ENCODE assay signal across 23 mouse cellular contexts in the genomic region with DNA sequence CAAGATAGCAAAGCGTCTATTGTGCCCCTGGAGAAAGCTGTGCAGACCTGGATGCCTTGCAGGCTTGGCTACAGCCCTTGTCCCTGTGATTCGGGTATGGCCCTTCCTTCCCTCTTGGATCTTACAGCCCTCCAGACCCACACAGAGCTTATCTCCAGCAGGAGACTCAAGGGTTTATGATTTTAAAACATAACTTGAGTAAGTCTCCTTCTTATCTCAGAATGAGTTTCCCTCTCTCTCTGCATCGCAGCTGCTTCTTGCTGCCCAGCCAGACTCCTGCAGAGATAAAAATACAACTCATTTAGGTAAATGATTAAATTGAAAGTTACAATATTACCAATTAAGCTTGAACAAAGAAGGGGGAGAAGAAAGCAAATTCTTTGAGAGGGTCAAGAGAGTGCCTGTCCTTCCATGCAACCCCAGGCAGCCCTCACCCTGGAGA.
DNase-seq lines count a peak whose midpoint lies in the region; ATAC-seq and TF ChIP-seq lines count a peak whose summit lies in the region.
"Had no signal": no experiment of that assay in that cellular context is flagged by ENCODE, and none has a peak within 500 bp of the region (broad histone marks: within the 10 kb centered on the region; RNA-seq: fewer than 3 reads in every experiment).

No protein-coding gene starts in this region.

- peak; percentile 83 for ATAC-seq in lung, embryonic 16.5 days (ENCODE audit: low read depth)
- 0 out of 2 replicates have a peak, but pooled peaks have one; percentile 13 for ATAC-seq in kidney, postnatal 0 days (replicated peaks; ENCODE audit: low FRiP score, low read depth)
- ATAC-seq in forebrain, embryonic 11.5 days (replicated peaks; ENCODE audit: low FRiP score): no peak
- no peak for ATAC-seq in hindbrain, embryonic 11.5 days (ENCODE audit: low FRiP score)
- ATAC-seq: forebrain, embryonic 15.5 days; liver, embryonic 12.5 days; midbrain, embryonic 15.5 days had no signal

- no peaks in the 10 kb centered on the region for H3K9me3 ChIP-seq in lung, embryonic 16.5 days (ENCODE audit: control insufficient read depth, low read length)
- no peaks in the 10 kb centered on the region for H3K9me3 ChIP-seq in kidney, postnatal 0 days (replicated peaks; ENCODE audit: low read length)
- H3K9me3 ChIP-seq in forebrain, embryonic 11.5 days (ENCODE audit: control insufficient read depth, low read length): no peaks in the 10 kb centered on the region
- H3K9me3 ChIP-seq in hindbrain, embryonic 11.5 days (ENCODE audit: control insufficient read depth, low read length): no peaks in the 10 kb centered on the region
- H3K9me3 ChIP-seq in embryonic facial prominence, embryonic 10.5 days: no peaks in the 10 kb centered on the region
- H3K9me3 ChIP-seq: embryonic facial prominence, embryonic 12.5 days; forebrain, embryonic 15.5 days; limb, embryonic 12.5 days; liver, embryonic 12.5 days; midbrain, embryonic 15.5 days; neural tube, embryonic 15.5 days; stomach, embryonic 15.5 days had no signal

- H3K27ac ChIP-seq in lung, embryonic 16.5 days (ENCODE audit: low read length): peak overlapping the region; percentile 61
- peak overlapping the region; percentile 32; the same call in 1 of the 2 replicates for H3K27ac ChIP-seq in kidney, postnatal 0 days
- no peak overlapping the region for H3K27ac ChIP-seq in forebrain, embryonic 11.5 days (ENCODE audit: low read depth, low read length)
- H3K27ac ChIP-seq in hindbrain, embryonic 11.5 days (ENCODE audit: low read depth, low read length): no peak overlapping the region
- H3K27ac ChIP-seq in embryonic facial prominence, embryonic 10.5 days (replicated peaks): no peak overlapping the region
- H3K27ac ChIP-seq: embryonic facial prominence, embryonic 12.5 days; forebrain, embryonic 15.5 days; hindbrain, embryonic 14.5 days; limb, embryonic 12.5 days; liver, embryonic 12.5 days; midbrain, embryonic 15.5 days; neural tube, embryonic 15.5 days; stomach, embryonic 15.5 days had no signal

- no peak overlapping the region for H3K4me2 ChIP-seq in lung, embryonic 16.5 days (ENCODE audit: low read depth, low read length)
- no peak overlapping the region for H3K4me2 ChIP-seq in kidney, postnatal 0 days (ENCODE audit: low read length)
- no peak overlapping the region for H3K4me2 ChIP-seq in forebrain, embryonic 11.5 days (ENCODE audit: low read depth, low read length, severe bottlenecking)
- no peak overlapping the region for H3K4me2 ChIP-seq in hindbrain, embryonic 11.5 days (replicated peaks; ENCODE audit: low read depth, low read length)
- H3K4me2 ChIP-seq: embryonic facial prominence, embryonic 12.5 days; forebrain, embryonic 15.5 days; hindbrain, embryonic 14.5 days; limb, embryonic 12.5 days; liver, embryonic 12.5 days; midbrain, embryonic 15.5 days; neural tube, embryonic 15.5 days; stomach, embryonic 15.5 days had no signal

- H3K9ac ChIP-seq in lung, embryonic 16.5 days (ENCODE audit: low read length): no peak overlapping the region
- H3K9ac ChIP-seq in kidney, postnatal 0 days (ENCODE audit: low read depth, low read length): no peak overlapping the region
- no peak overlapping the region for H3K9ac ChIP-seq in forebrain, embryonic 11.5 days (ENCODE audit: low read length)
- H3K9ac ChIP-seq in hindbrain, embryonic 11.5 days (ENCODE audit: low read depth, low read length): no peak overlapping the region
- H3K9ac ChIP-seq: embryonic facial prominence, embryonic 12.5 days; forebrain, embryonic 15.5 days; hindbrain, embryonic 14.5 days; limb, embryonic 12.5 days; liver, embryonic 12.5 days; midbrain, embryonic 15.5 days; neural tube, embryonic 15.5 days; stomach, embryonic 15.5 days had no signal

- no peak for DNase-seq in lung, adult 18-20 months
- DNase-seq in kidney, adult 18-20 months: peak; percentile 49
- no peak for DNase-seq in kidney, postnatal 0 days (ENCODE audit: low spot score)
- no peak for DNase-seq in forebrain, embryonic 11.5 days (ENCODE audit: low spot score)
- DNase-seq in hindbrain, embryonic 11.5 days (ENCODE audit: low spot score): no peak
- DNase-seq in embryonic facial prominence, embryonic 10.5 days (ENCODE audit: low spot score): no peak
- DNase-seq: adrenal gland, adult 8-10 months; cerebellum, adult 9-10 months; gastrocnemius, postnatal 25 days; lung, postnatal 14 days; thymus, adult 18-20 months; thymus, postnatal 4 days had no signal

- 29% methylated on average over 3 of the region's 3 CpGs for WGBS in lung, embryonic 16.5 days
- WGBS in kidney, postnatal 0 days: 46% methylated on average over 3 of the region's 3 CpGs
- 71% methylated on average over 3 of the region's 3 CpGs for whole genome bisulfite sequencing in forebrain, embryonic 11.5 days
- WGBS in hindbrain, embryonic 11.5 days: 54% methylated on average over 3 of the region's 3 CpGs
- 64% methylated on average over 3 of the region's 3 CpGs for WGBS in embryonic facial prominence, embryonic 10.5 days

- H3K4me3 ChIP-seq in lung, embryonic 16.5 days (ENCODE audit: low read length): no peak overlapping the region
- no peak overlapping the region for H3K4me3 ChIP-seq in kidney, postnatal 0 days (replicated peaks; ENCODE audit: low read depth, low read length)
- H3K4me3 ChIP-seq in forebrain, embryonic 11.5 days (ENCODE audit: low read depth, low read length): no peak overlapping the region
- H3K4me3 ChIP-seq in hindbrain, embryonic 11.5 days (ENCODE audit: low read depth, low read length): no peak overlapping the region
- H3K4me3 ChIP-seq in embryonic facial prominence, embryonic 10.5 days: no peak overlapping the region
- H3K4me3 ChIP-seq: embryonic facial prominence, embryonic 12.5 days; erythroblast, embryonic 14.5 days; forebrain, embryonic 15.5 days; limb, embryonic 12.5 days; liver, embryonic 12.5 days; midbrain, embryonic 15.5 days; myocyte; neural tube, embryonic 15.5 days; stomach, embryonic 15.5 days had no signal

- H3K36me3 ChIP-seq in lung, embryonic 16.5 days (ENCODE audit: control insufficient read depth, insufficient read depth, low read length): no peaks in the 10 kb centered on the region
- H3K36me3 ChIP-seq in kidney, postnatal 0 days (ENCODE audit: insufficient read depth, low read length): no peaks in the 10 kb centered on the region
- no peaks in the 10 kb centered on the region for H3K36me3 ChIP-seq in forebrain, embryonic 11.5 days (ENCODE audit: control insufficient read depth, insufficient read depth, low read length)
- no peaks in the 10 kb centered on the region for H3K36me3 ChIP-seq in hindbrain, embryonic 11.5 days (ENCODE audit: control insufficient read depth, insufficient read depth, low read length)
- H3K36me3 ChIP-seq in embryonic facial prominence, embryonic 10.5 days (replicated peaks): no peaks in the 10 kb centered on the region
- H3K36me3 ChIP-seq: embryonic facial prominence, embryonic 12.5 days; forebrain, embryonic 15.5 days; limb, embryonic 12.5 days; liver, embryonic 12.5 days; midbrain, embryonic 15.5 days; neural tube, embryonic 15.5 days; stomach, embryonic 15.5 days had no signal

- no peaks in the 10 kb centered on the region for H3K27me3 ChIP-seq in lung, embryonic 16.5 days (ENCODE audit: control insufficient read depth, insufficient read depth, low read depth, low read length)
- H3K27me3 ChIP-seq in kidney, postnatal 0 days (ENCODE audit: insufficient read depth, low read length): no peaks in the 10 kb centered on the region
- H3K27me3 ChIP-seq in forebrain, embryonic 11.5 days (ENCODE audit: control insufficient read depth, insufficient read depth, low read length): no peaks in the 10 kb centered on the region
- no peaks in the 10 kb centered on the region for H3K27me3 ChIP-seq in hindbrain, embryonic 11.5 days (ENCODE audit: control insufficient read depth, insufficient read depth, low read length)
- H3K27me3 ChIP-seq in embryonic facial prominence, embryonic 10.5 days (replicated peaks; ENCODE audit: low read depth, poor library complexity, severe bottlenecking): no peaks in the 10 kb centered on the region
- H3K27me3 ChIP-seq: embryonic facial prominence, embryonic 12.5 days; forebrain, embryonic 15.5 days; limb, embryonic 12.5 days; liver, embryonic 12.5 days; midbrain, embryonic 15.5 days; neural tube, embryonic 15.5 days; stomach, embryonic 15.5 days had no signal

- peaks cover 3% of the 10 kb centered on the region; the same call in 1 of the 2 replicates for H3K4me1 ChIP-seq in lung, embryonic 16.5 days (replicated peaks; ENCODE audit: control insufficient read depth, insufficient read depth, low read length)
- no peaks in the 10 kb centered on the region for H3K4me1 ChIP-seq in kidney, postnatal 0 days (replicated peaks; ENCODE audit: insufficient read depth, low read length)
- H3K4me1 ChIP-seq in forebrain, embryonic 11.5 days (replicated peaks; ENCODE audit: control insufficient read depth, insufficient read depth, low read length): no peaks in the 10 kb centered on the region
- no peaks in the 10 kb centered on the region for H3K4me1 ChIP-seq in hindbrain, embryonic 11.5 days (replicated peaks; ENCODE audit: control insufficient read depth, insufficient read depth, low read length)
- H3K4me1 ChIP-seq in embryonic facial prominence, embryonic 10.5 days: peaks cover 5% of the 10 kb centered on the region; the same call in 1 of the 2 replicates
- H3K4me1 ChIP-seq: embryonic facial prominence, embryonic 12.5 days; limb, embryonic 12.5 days; liver, embryonic 12.5 days; midbrain, embryonic 15.5 days; neural tube, embryonic 15.5 days had no signal

- no peak for TF ChIP-seq CTCF in kidney, postnatal 0 days (IDR thresholded peaks at IDR 0.05; ENCODE audit: low read depth)

Comparison
In these comparisons a context has a peak if more than half of its experiments do, and no peak if none do; other contexts are left out.
1. ATAC-seq: peak in lung, embryonic 16.5 days (single experiment) and kidney, postnatal 0 days (single experiment); none in forebrain, embryonic 11.5 days (single experiment) and hindbrain, embryonic 11.5 days (single experiment).
2. H3K27ac ChIP-seq: peak in lung, embryonic 16.5 days (single experiment) and kidney, postnatal 0 days (single experiment); none in forebrain, embryonic 11.5 days (single experiment), hindbrain, embryonic 11.5 days (single experiment) and embryonic facial prominence, embryonic 10.5 days (single experiment).